Mouse (Mus musculus) olfactory bulb, adult 2 months (tissue): Measurements from ENCODE around the gene Aldoc.

ENCODE experiments used
- CTCF ChIP-seq: fragments of 200-500 bp; IDR thresholded peaks from 2 replicates; pipeline ENCODE4 v1.5.1; 2012; ENCODE audit warnings: low read depth, mild to moderate bottlenecking, low read length, moderate library complexity; ENCODE audit not compliant: insufficient read depth
- POLR2A ChIP-seq: fragments of 200-500 bp; IDR thresholded peaks from 2 replicates; pipeline ENCODE4 v1.6.1; 2012; ENCODE audit warnings: mild to moderate bottlenecking, low read depth, low read length, moderate library complexity; ENCODE audit not compliant: insufficient read depth

GRCm38 (mm10) chr11:78289146-78289763 lies 33.5 kb upstream of the Aldoc start:
- TF ChIP-seq CTCF = no peak
- no peak for TF ChIP-seq POLR2A
